Mouse (Mus musculus) hindbrain, embryonic 10.5 days (tissue): ENCODE measurements around the gene Uchl4. TPM values are rescaled to one million over a fixed set of nuclear protein-coding genes. Genes with fewer than 3 reads are reported as not detected.
"Not testable (repeated sequence)": the region's sequence is repeated elsewhere in the genome, so short reads cannot be mapped to it uniquely, and the experiment has no call there.

Experiments
- DNase-seq: peaks from one replicate; pipeline ENCODE4 v3.0.0-alpha.2; 2017; ENCODE audit warnings: low spot score
- H3K27ac ChIP-seq: fragments of 300-500 bp; sonication (generic); 2 replicates; pipeline ENCODE4 v1.5.1; 2016; ENCODE audit warnings: mild to moderate bottlenecking, moderate library complexity
- H3K27me3 ChIP-seq: fragments of 300-500 bp; sonication (generic); 2 replicates; pipeline ENCODE4 v1.6.1; 2016; ENCODE audit warnings: mild to moderate bottlenecking; ENCODE audit not compliant: poor library complexity, insufficient read depth, severe bottlenecking
- H3K36me3 ChIP-seq: fragments of 300-500 bp; sonication (generic); 2 replicates; pipeline ENCODE4 v1.6.1; 2016; ENCODE audit warnings: mild to moderate bottlenecking, moderate library complexity
- H3K4me1 ChIP-seq: fragments of 300-500 bp; sonication (generic); replicated peaks from 2 replicates; pipeline ENCODE4 v1.6.1; 2016; ENCODE audit warnings: mild to moderate bottlenecking
- H3K4me3 ChIP-seq: fragments of 300-500 bp; sonication (generic); 2 replicates; pipeline ENCODE4 v1.5.1; 2016; ENCODE audit warnings: mild to moderate bottlenecking, moderate library complexity
- H3K9me3 ChIP-seq: fragments of 300-500 bp; sonication (generic); 2 replicates; pipeline ENCODE4 v1.6.1; 2016; ENCODE audit warnings: mild to moderate bottlenecking, moderate library complexity
- WGBS: fragments of 180-500 bp; shearing (Covaris S2); methylation state at CpG from one replicate; pipeline ENCODE4 v1.1.7; 2016; 5-methylcytosine and 5-hydroxymethylcytosine counted together
- polyA plus RNA-seq: library from polyadenylated mRNA; unstranded; fragments of >200 nt; fragmentation: Nextera tagmentation; extraction: Ambion mirVana; gene quantifications from 2 replicates; pipeline ENCODE4 v1.2.1, GENCODE M21; 2016

Gene Uchl4
- polyA plus RNA-seq: 3.5 and 4.1 TPM in 2 replicates

DNA sequence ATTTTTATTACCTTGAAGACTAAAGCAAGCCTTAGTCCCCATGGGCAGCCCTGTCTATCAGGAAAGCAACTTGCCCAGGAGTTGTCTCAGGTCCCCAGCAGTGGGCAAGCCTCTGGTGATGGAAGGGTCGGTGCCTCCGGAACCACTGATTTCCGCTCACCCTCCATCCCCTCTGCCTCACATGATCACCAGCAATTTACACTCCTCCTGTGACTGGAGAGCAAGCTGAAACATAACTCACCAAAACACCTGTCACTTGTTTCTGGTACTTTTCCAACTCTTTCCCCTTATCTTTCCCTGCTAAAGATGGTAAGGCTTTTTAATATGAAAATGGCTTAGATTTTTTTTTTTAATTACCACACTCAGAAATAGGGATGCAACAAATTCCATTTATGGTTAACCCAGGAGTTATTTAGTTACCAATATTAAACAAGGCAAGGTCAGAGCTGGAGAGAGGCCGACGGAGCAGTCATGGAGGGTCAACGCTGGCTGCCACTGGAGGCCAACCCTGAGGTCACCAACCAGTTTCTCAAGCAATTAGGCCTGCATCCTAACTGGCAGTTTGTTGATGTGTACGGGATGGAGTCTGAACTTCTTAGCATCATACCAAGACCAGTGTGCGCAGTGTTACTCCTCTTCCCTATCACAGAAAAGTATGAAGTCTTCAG lies at the start of gene Uchl4:
TSS of gene Uchl4 (plus strand) at position 434 of the 668 bp plus-strand sequence.
- Histone ChIP-seq H3K27me3 (no peaks in the 10 kb centered on the region), H3K9me3 (no peaks in the 10 kb centered on the region), H3K36me3 (peaks cover 23% of the 10 kb centered on the region; the same call in 1 of the 2 replicates), H3K4me3 (no peak within 1 kb of the TSS), H3K27ac (peak within 1 kb of the TSS; percentile 31), H3K4me1 (peaks cover 36% of the 10 kb centered on the region)
- 87% methylated on average over 8 of the region's 8 CpGs for WGBS
- DNase-seq: no peak

GRCm38 (mm10) chr9:64193879-64194278 lies 41.1 kb upstream of the Uchl4 start:
- Histone ChIP-seq H3K4me3 (no peak overlapping the region), H3K4me1 (no peaks in the 10 kb centered on the region), H3K27ac (no peak overlapping the region), H3K27me3 (no peaks in the 10 kb centered on the region), H3K36me3 (peaks cover 90% of the 10 kb centered on the region), H3K9me3 (no peaks in the 10 kb centered on the region)
- 94% methylated on average over 1 of the region's 1 CpGs for WGBS
- no peak for DNase-seq

GRCm38 (mm10) chr9:64195554-64195953 lies 39.4 kb upstream of the Uchl4 start:
- Histone ChIP-seq H3K9me3 (no peaks in the 10 kb centered on the region), H3K4me3 (no peak overlapping the region), H3K4me1 (no peaks in the 10 kb centered on the region), H3K27ac (no peak overlapping the region), H3K27me3 (no peaks in the 10 kb centered on the region), H3K36me3 (peaks cover 90% of the 10 kb centered on the region)
- DNase-seq: no peak
- 82% methylated on average over 4 of the region's 4 CpGs for WGBS

- Histone ChIP-seq H3K9me3 (no peaks in the 10 kb centered on the region), H3K4me3 (no peak overlapping the region), H3K36me3 (peaks cover 89% of the 10 kb centered on the region), H3K4me1 (no peaks in the 10 kb centered on the region), H3K27me3 (no peaks in the 10 kb centered on the region), H3K27ac (no peak overlapping the region)
- DNase-seq: no peak
- 93% methylated on average over 8 of the region's 8 CpGs for WGBS
Measured at GRCm38 (mm10) chr9:64197524-64197923, 37.5 kb upstream of the Uchl4 start.

- peaks cover 89% of the 10 kb centered on the region for H3K36me3 ChIP-seq
- 91% methylated on average over 5 of the region's 5 CpGs for WGBS
- DNase-seq: no peak
- no peaks in the 10 kb centered on the region for H3K9me3 ChIP-seq
- no peaks in the 10 kb centered on the region for H3K27me3 ChIP-seq
- H3K27ac ChIP-seq: no peak overlapping the region
- H3K4me3 ChIP-seq: no peak overlapping the region
- H3K4me1 ChIP-seq: no peaks in the 10 kb centered on the region
Measured at GRCm38 (mm10) chr9:64198068-64198762, 36.8 kb upstream of the Uchl4 start.

GRCm38 (mm10) chr9:64198763-64199418 lies 36.1 kb upstream of the Uchl4 start:
- not testable (repeated sequence) for H3K4me3 ChIP-seq, H3K27me3 ChIP-seq, DNase-seq, H3K27ac ChIP-seq, H3K9me3 ChIP-seq, H3K4me1 ChIP-seq
- WGBS: 92% methylated on average over 7 of the region's 7 CpGs
- H3K36me3 ChIP-seq: peaks cover 89% of the 10 kb centered on the region

DNA sequence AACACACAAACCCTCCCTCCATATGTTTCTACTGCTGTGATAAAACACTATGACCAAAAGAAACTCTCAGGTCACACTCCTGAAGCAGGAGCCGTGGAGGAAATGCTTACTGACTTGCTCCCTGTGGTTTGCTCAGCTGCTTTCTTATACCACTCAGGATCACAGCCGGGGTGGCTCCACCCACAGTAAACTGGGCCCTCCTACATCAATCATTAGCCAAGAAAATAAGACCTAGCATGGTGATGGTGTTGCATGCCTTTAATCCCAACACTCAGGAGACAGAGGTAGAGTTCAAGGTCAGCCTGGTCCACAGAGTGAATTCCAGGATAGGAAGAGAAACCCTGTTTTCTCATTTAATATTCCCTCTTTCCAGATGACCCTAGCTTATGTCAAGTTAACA lies 35.1 kb upstream of the Uchl4 start:
- Histone ChIP-seq H3K27me3 (no peaks in the 10 kb centered on the region), H3K4me3 (no peak overlapping the region), H3K27ac (no peak overlapping the region), H3K36me3 (peaks cover 89% of the 10 kb centered on the region), H3K9me3 (no peaks in the 10 kb centered on the region), H3K4me1 (no peaks in the 10 kb centered on the region)
- no peak for DNase-seq
- 86% methylated on average over 2 of the region's 2 CpGs for WGBS

DNA sequence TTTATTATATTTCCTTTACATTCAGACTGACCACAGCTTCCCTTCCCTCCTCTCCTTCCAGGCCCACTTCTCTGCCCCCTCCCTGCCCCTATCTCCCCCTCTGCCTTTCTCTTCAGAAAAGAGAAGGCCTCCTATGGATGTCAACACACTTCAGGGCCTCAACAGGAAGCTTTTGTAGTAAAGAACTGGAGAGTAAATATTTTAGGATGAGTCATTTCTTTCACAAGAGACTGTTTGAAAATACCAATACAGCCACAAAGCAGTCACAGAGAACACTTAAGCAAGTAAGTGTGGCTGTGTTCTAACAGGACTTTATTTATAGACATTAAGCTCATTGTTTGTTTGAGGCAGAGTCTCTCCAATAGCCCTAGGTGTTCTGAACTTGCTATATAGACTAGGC lies 32.7 kb upstream of the Uchl4 start:
- H3K27ac ChIP-seq: no peak overlapping the region
- no peaks in the 10 kb centered on the region for H3K4me1 ChIP-seq
- no peaks in the 10 kb centered on the region for H3K27me3 ChIP-seq
- peaks cover 94% of the 10 kb centered on the region for H3K36me3 ChIP-seq
- H3K4me3 ChIP-seq: no peak overlapping the region
- no peaks in the 10 kb centered on the region for H3K9me3 ChIP-seq
- DNase-seq: no peak

GRCm38 (mm10) chr9:64202866-64203265 lies 32.1 kb upstream of the Uchl4 start:
- H3K4me1 ChIP-seq: no peaks in the 10 kb centered on the region
- DNase-seq: no peak
- H3K4me3 ChIP-seq: no peak overlapping the region
- H3K36me3 ChIP-seq: peaks cover 92% of the 10 kb centered on the region
- H3K27me3 ChIP-seq: no peaks in the 10 kb centered on the region
- no peaks in the 10 kb centered on the region for H3K9me3 ChIP-seq
- no peak overlapping the region for H3K27ac ChIP-seq

- Histone ChIP-seq H3K27me3 (no peaks in the 10 kb centered on the region), H3K36me3 (peaks cover 96% of the 10 kb centered on the region), H3K4me3 (no peak overlapping the region), H3K9me3 (no peaks in the 10 kb centered on the region), H3K27ac (no peak overlapping the region), H3K4me1 (no peaks in the 10 kb centered on the region)
- DNase-seq: no peak
- WGBS: 87% methylated on average over 3 of the region's 3 CpGs
Measured at GRCm38 (mm10) chr9:64207509-64208084, 27.4 kb upstream of the Uchl4 start.

- no peak overlapping the region for H3K4me3 ChIP-seq
- no peak for DNase-seq
- no peak overlapping the region for H3K27ac ChIP-seq
- H3K9me3 ChIP-seq: no peaks in the 10 kb centered on the region
- no peaks in the 10 kb centered on the region for H3K27me3 ChIP-seq
- WGBS: 93% methylated on average over 17 of the region's 17 CpGs
- peaks cover 49% of the 10 kb centered on the region for H3K36me3 ChIP-seq
- H3K4me1 ChIP-seq: 0 out of 2 replicates have a peak, but pooled peaks cover under 1% of the 10 kb centered on the region
Measured at GRCm38 (mm10) chr9:64214452-64214851, 20.5 kb upstream of the Uchl4 start.

GRCm38 (mm10) chr9:64216090-64216489 lies 18.9 kb upstream of the Uchl4 start:
- Histone ChIP-seq H3K36me3 (peaks cover 33% of the 10 kb centered on the region), H3K4me3 (no peak overlapping the region)
- DNase-seq: no peak

GRCm38 (mm10) chr9:64216641-64217040 lies 18.4 kb upstream of the Uchl4 start:
- no peak overlapping the region for H3K27ac ChIP-seq
- H3K27me3 ChIP-seq: no peaks in the 10 kb centered on the region
- no peaks in the 10 kb centered on the region for H3K9me3 ChIP-seq
- 94% methylated on average over 2 of the region's 2 CpGs for WGBS
- peaks cover 17% of the 10 kb centered on the region for H3K4me1 ChIP-seq
- no peak overlapping the region for H3K4me3 ChIP-seq
- DNase-seq: no peak
- peaks cover 28% of the 10 kb centered on the region for H3K36me3 ChIP-seq

More at GRCm38 (mm10) chr9:64216090-64216489, 18.9 kb upstream of the Uchl4 start:
- Histone ChIP-seq H3K27ac (no peak overlapping the region), H3K4me1 (peaks cover 15% of the 10 kb centered on the region; the same call in 1 of the 2 replicates), H3K9me3 (no peaks in the 10 kb centered on the region), H3K27me3 (no peaks in the 10 kb centered on the region)
- 85% methylated on average over 4 of the region's 4 CpGs for WGBS
